Mouse (Mus musculus): ENCODE data around the gene Det1. TPM values are rescaled to one million over a fixed set of nuclear protein-coding genes. Genes with fewer than 3 reads are reported as not detected.

The Det1 gene
- total RNA-seq, 1 experiment, result 14.5 TPM

GRCm38 (mm10) chr7:78890641-78891040 lies 43.6 kb upstream of the Det1 start:
- no peak overlapping the region for H3K9ac ChIP-seq (ENCODE audit: insufficient read depth, low read depth, low read length, poor library complexity, severe bottlenecking)
- no peaks in the 10 kb centered on the region for H3K9me3 ChIP-seq (ENCODE audit: control insufficient read depth, insufficient read depth, low read depth, low read length)
- H3K36me3 ChIP-seq (ENCODE audit: control insufficient read depth, insufficient read depth, low read length, poor library complexity, severe bottlenecking), result no peaks in the 10 kb centered on the region
- no peak overlapping the region for H3K4me3 ChIP-seq (ENCODE audit: insufficient read depth in 1 of 2, low read depth in 1 of 2, low read length in 2 of 2, poor library complexity in 1 of 2, severe bottlenecking in 1 of 2)
- H3K4me1 ChIP-seq (ENCODE audit: control insufficient read depth in 2 of 2, insufficient read depth in 2 of 2, low read length in 2 of 2, poor library complexity in 1 of 2), result peaks cover 0 to 5% of the 10 kb centered on the region in 2 experiments; a peak in 1 of 4 replicates
- H3K27ac ChIP-seq (ENCODE audit: insufficient read depth, low read depth, low read length, poor library complexity, severe bottlenecking), result no peak overlapping the region
- TF ChIP-seq ZC3H11A (IDR thresholded peaks at IDR 0.05; ENCODE audit: borderline replicate concordance, low read depth, low read length) (peak; percentile 94), HCFC1 (IDR thresholded peaks at IDR 0.05; ENCODE audit: borderline replicate concordance, insufficient read depth, low read length) (no peak), CHD2 (IDR thresholded peaks at IDR 0.05; ENCODE audit: low read depth, low read length) (no peak), ZNF384 (IDR thresholded peaks at IDR 0.05; ENCODE audit: low read depth, low read length) (no peak), MAFK (IDR thresholded peaks at IDR 0.05; ENCODE audit: insufficient read depth, low read depth, low read length) (no peak)
- peak; percentile 84 for DNase-seq (ENCODE audit: low read depth, low spot score)
- in situ Hi-C loops (cut with MboI; ENCODE audit: low sequenced_read_pairs in 2 of 2, unreplicated experiment in 2 of 2), result loop anchor here (10.0 kb wide), 2 partner anchors 106 to 306 kb away; partner anchors contain the start of genes Mrpl46 (in 1 of the 2) and Mrps11 (in 1 of the 2)

- Histone ChIP-seq H3K4me3 (ENCODE audit: insufficient read depth in 1 of 2, low read depth in 1 of 2, low read length in 2 of 2, poor library complexity in 1 of 2, severe bottlenecking in 1 of 2) (no peak overlapping the region), H3K4me1 (ENCODE audit: control insufficient read depth in 2 of 2, insufficient read depth in 2 of 2, low read length in 2 of 2, poor library complexity in 1 of 2) (peaks cover 0 to 2% of the 10 kb centered on the region in 2 experiments; a peak in 1 of 4 replicates), H3K9ac (ENCODE audit: insufficient read depth, low read depth, low read length, poor library complexity, severe bottlenecking) (no peak overlapping the region), H3K27ac (ENCODE audit: insufficient read depth, low read depth, low read length, poor library complexity, severe bottlenecking) (no peak overlapping the region), H3K36me3 (ENCODE audit: control insufficient read depth, insufficient read depth, low read length, poor library complexity, severe bottlenecking) (no peaks in the 10 kb centered on the region), H3K9me3 (ENCODE audit: control insufficient read depth, insufficient read depth, low read depth, low read length) (no peaks in the 10 kb centered on the region)
- TF ChIP-seq CHD2 (IDR thresholded peaks at IDR 0.05; ENCODE audit: low read depth, low read length), result no peak
- TF ChIP-seq MAFK (IDR thresholded peaks at IDR 0.05; ENCODE audit: insufficient read depth, low read depth, low read length), result no peak
- TF ChIP-seq ZC3H11A (IDR thresholded peaks at IDR 0.05; ENCODE audit: borderline replicate concordance, low read depth, low read length), result no peak
- TF ChIP-seq HCFC1 (IDR thresholded peaks at IDR 0.05; ENCODE audit: borderline replicate concordance, insufficient read depth, low read length), result no peak
- TF ChIP-seq ZNF384 (IDR thresholded peaks at IDR 0.05; ENCODE audit: low read depth, low read length), result no peak
- in situ Hi-C loops (cut with MboI; ENCODE audit: low sequenced_read_pairs in 2 of 2, unreplicated experiment in 2 of 2), result no loop called here
- no peak for DNase-seq (ENCODE audit: low read depth, low spot score)
These were observed 40.4 kb upstream of the Det1 start for GRCm38 (mm10) chr7:78887431-78887842.

- H3K4me1 ChIP-seq (ENCODE audit: control insufficient read depth in 2 of 2, insufficient read depth in 2 of 2, low read length in 2 of 2, poor library complexity in 1 of 2), result peaks cover 0 to 2% of the 10 kb centered on the region in 2 experiments; a peak in 1 of 4 replicates
- no peak overlapping the region for H3K27ac ChIP-seq (ENCODE audit: insufficient read depth, low read depth, low read length, poor library complexity, severe bottlenecking)
These were observed 39.4 kb upstream of the Det1 start for GRCm38 (mm10) chr7:78886496-78886895.

GRCm38 (mm10) chr7:78885404-78885803 lies 38.3 kb upstream of the Det1 start:
- H3K4me1 ChIP-seq (ENCODE audit: control insufficient read depth in 2 of 2, insufficient read depth in 2 of 2, low read length in 2 of 2, poor library complexity in 1 of 2), result peaks cover 0 to 2% of the 10 kb centered on the region in 2 experiments; a peak in 1 of 4 replicates

More at GRCm38 (mm10) chr7:78886496-78886895, 39.4 kb upstream of the Det1 start:
- in situ Hi-C loops (cut with MboI; ENCODE audit: low sequenced_read_pairs in 2 of 2, unreplicated experiment in 2 of 2), result no loop called here
- Histone ChIP-seq H3K9me3 (ENCODE audit: control insufficient read depth, insufficient read depth, low read depth, low read length) (no peaks in the 10 kb centered on the region), H3K36me3 (ENCODE audit: control insufficient read depth, insufficient read depth, low read length, poor library complexity, severe bottlenecking) (no peaks in the 10 kb centered on the region), H3K9ac (ENCODE audit: insufficient read depth, low read depth, low read length, poor library complexity, severe bottlenecking) (no peak overlapping the region), H3K4me3 (ENCODE audit: insufficient read depth in 1 of 2, low read depth in 1 of 2, low read length in 2 of 2, poor library complexity in 1 of 2, severe bottlenecking in 1 of 2) (no peak overlapping the region)
- DNase-seq (ENCODE audit: low read depth, low spot score), result no peak
- TF ChIP-seq ZC3H11A (IDR thresholded peaks at IDR 0.05; ENCODE audit: borderline replicate concordance, low read depth, low read length), result no peak
- no peak for TF ChIP-seq ZNF384 (IDR thresholded peaks at IDR 0.05; ENCODE audit: low read depth, low read length)
- TF ChIP-seq CHD2 (IDR thresholded peaks at IDR 0.05; ENCODE audit: low read depth, low read length), result no peak
- TF ChIP-seq HCFC1 (IDR thresholded peaks at IDR 0.05; ENCODE audit: borderline replicate concordance, insufficient read depth, low read length), result no peak
- no peak for TF ChIP-seq MAFK (IDR thresholded peaks at IDR 0.05; ENCODE audit: insufficient read depth, low read depth, low read length)

More at GRCm38 (mm10) chr7:78885404-78885803, 38.3 kb upstream of the Det1 start:
- in situ Hi-C loops (cut with MboI; ENCODE audit: low sequenced_read_pairs in 2 of 2, unreplicated experiment in 2 of 2), result no loop called here
- no peaks in the 10 kb centered on the region for H3K9me3 ChIP-seq (ENCODE audit: control insufficient read depth, insufficient read depth, low read depth, low read length)
- H3K4me3 ChIP-seq (ENCODE audit: insufficient read depth in 1 of 2, low read depth in 1 of 2, low read length in 2 of 2, poor library complexity in 1 of 2, severe bottlenecking in 1 of 2), result peak overlapping the region; percentile 30 to 39; a peak in 3 of 4 replicates
- H3K9ac ChIP-seq (ENCODE audit: insufficient read depth, low read depth, low read length, poor library complexity, severe bottlenecking), result peak overlapping the region; percentile 22; the same call in 1 of the 2 replicates
- TF ChIP-seq HCFC1 (IDR thresholded peaks at IDR 0.05; ENCODE audit: borderline replicate concordance, insufficient read depth, low read length) (no peak), MAFK (IDR thresholded peaks at IDR 0.05; ENCODE audit: insufficient read depth, low read depth, low read length) (0 out of 2 replicates have a peak, but pooled peaks have one; percentile 47), CHD2 (IDR thresholded peaks at IDR 0.05; ENCODE audit: low read depth, low read length) (peak; percentile 65; the same call in 1 of the 2 replicates)
- no peak overlapping the region for H3K27ac ChIP-seq (ENCODE audit: insufficient read depth, low read depth, low read length, poor library complexity, severe bottlenecking)
- DNase-seq (ENCODE audit: low read depth, low spot score), result no peak
- no peaks in the 10 kb centered on the region for H3K36me3 ChIP-seq (ENCODE audit: control insufficient read depth, insufficient read depth, low read length, poor library complexity, severe bottlenecking)
